Comparison of ENCODE assay signal across 8 mouse cellular contexts in genomic region chr11:32642899-32643886, GRCm38 (mm10). TPM values are rescaled to one million over a fixed set of nuclear protein-coding genes. Genes with fewer than 3 reads are reported as not detected.
DNase-seq lines count a peak whose midpoint lies in the region; ATAC-seq and TF ChIP-seq lines count a peak whose summit lies in the region.

No protein-coding gene starts in this region.

- peak overlapping the region; percentile 98 for H3K9ac ChIP-seq in heart, postnatal 0 days (replicated peaks; ENCODE audit: low read depth, low read length)
- H3K9ac ChIP-seq in liver, embryonic 15.5 days: peak overlapping the region; percentile 98

- intact Hi-C loops in left cerebral cortex, adult 2 months (cut with DNase I): loop anchor here (2.0 to 5.0 kb wide), 3 partner anchors 52 to 519 kb away; partner anchors contain the start of gene Npm1
- intact Hi-C loops in left cerebral cortex, postnatal 25 days (cut with DNase I): loop anchor here (5.0 to 10.0 kb wide), 3 partner anchors 49 to 502 kb away; partner anchors contain the start of gene Fgf18

- no peak for TF ChIP-seq EP300 in heart, postnatal 0 days (IDR thresholded peaks at IDR 0.05; ENCODE audit: low read depth)

- WGBS in embryonic facial prominence, embryonic 10.5 days: under 1% methylated on average over 54 of the region's 54 CpGs
- WGBS in heart, postnatal 0 days: under 1% methylated on average over 50 of the region's 54 CpGs
- under 1% methylated on average over 53 of the region's 54 CpGs for WGBS in liver, embryonic 15.5 days (ENCODE audit: insufficient replicate concordance)

- no peaks in the 10 kb centered on the region for H3K27me3 ChIP-seq in embryonic facial prominence, embryonic 10.5 days (replicated peaks; ENCODE audit: low read depth, poor library complexity, severe bottlenecking)
- no peaks in the 10 kb centered on the region for H3K27me3 ChIP-seq in heart, postnatal 0 days (ENCODE audit: control insufficient read depth, insufficient read depth, low read length)
- no peaks in the 10 kb centered on the region for H3K27me3 ChIP-seq in liver, embryonic 15.5 days

- H3K36me3 ChIP-seq in embryonic facial prominence, embryonic 10.5 days (replicated peaks): no peaks in the 10 kb centered on the region
- H3K36me3 ChIP-seq in heart, postnatal 0 days (replicated peaks; ENCODE audit: control insufficient read depth, insufficient read depth, low read length): no peaks in the 10 kb centered on the region
- H3K36me3 ChIP-seq in liver, embryonic 15.5 days (replicated peaks): no peaks in the 10 kb centered on the region

- peak overlapping the region; percentile 96 for H3K27ac ChIP-seq in left cerebral cortex, adult 2 months
- H3K27ac ChIP-seq in embryonic facial prominence, embryonic 10.5 days (replicated peaks): peak overlapping the region; percentile 98
- peak overlapping the region; percentile 99 for H3K27ac ChIP-seq in heart, postnatal 0 days (ENCODE audit: low read depth)
- H3K27ac ChIP-seq in liver, embryonic 15.5 days (replicated peaks): peak overlapping the region; percentile 96

- H3K4me3 ChIP-seq in left cerebral cortex, adult 2 months: peak overlapping the region; percentile 61
- peak overlapping the region; percentile 100 for H3K4me3 ChIP-seq in embryonic facial prominence, embryonic 10.5 days
- H3K4me3 ChIP-seq in heart, postnatal 0 days (ENCODE audit: low read depth, low read length): peak overlapping the region; percentile 98
- peak overlapping the region; percentile 98 for H3K4me3 ChIP-seq in liver, embryonic 15.5 days (replicated peaks)

- ATAC-seq in heart, postnatal 0 days (ENCODE audit: insufficient read depth, low read depth): peak; percentile 65
- ATAC-seq in liver, embryonic 15.5 days (ENCODE audit: insufficient read depth): peak; percentile 40
- no peak for ATAC-seq in granulocyte monocyte progenitor cell, adult 5-6 weeks (replicated peaks; ENCODE audit: poor library complexity, severe bottlenecking)

- no peak for TF ChIP-seq CTCF in left cerebral cortex, adult 2 months (IDR thresholded peaks at IDR 0.05)
- no peak for TF ChIP-seq CTCF in heart, postnatal 0 days (IDR thresholded peaks at IDR 0.05; ENCODE audit: low read depth)

- H3K4me1 ChIP-seq in embryonic facial prominence, embryonic 10.5 days: peaks cover 33% of the 10 kb centered on the region
- H3K4me1 ChIP-seq in heart, postnatal 0 days (ENCODE audit: control insufficient read depth, insufficient read depth): peaks cover 32% of the 10 kb centered on the region
- peaks cover 59% of the 10 kb centered on the region for H3K4me1 ChIP-seq in liver, embryonic 15.5 days (replicated peaks)

- H3K4me2 ChIP-seq in heart, postnatal 0 days (ENCODE audit: low read depth, low read length): peak overlapping the region; percentile 95
- peak overlapping the region; percentile 87 for H3K4me2 ChIP-seq in liver, embryonic 15.5 days

- DNase-seq in left cerebral cortex, adult 2 months (ENCODE audit: extremely low spot score in 1 of 2, low spot score in 2 of 2): no peak
- DNase-seq in left cerebral cortex, postnatal 25 days (ENCODE audit: low spot score in 2 of 2): no peak
- DNase-seq in adipocyte (ENCODE audit: low spot score): peak; percentile 39
- DNase-seq in embryonic facial prominence, embryonic 10.5 days (ENCODE audit: low spot score): no peak
- peak; percentile 51 for DNase-seq in heart, postnatal 0 days (ENCODE audit: low spot score)
- DNase-seq in spleen, postnatal 36 days (ENCODE audit: low spot score in 2 of 2): peak; percentile 39 to 42

- no peaks in the 10 kb centered on the region for H3K9me3 ChIP-seq in embryonic facial prominence, embryonic 10.5 days
- no peaks in the 10 kb centered on the region for H3K9me3 ChIP-seq in heart, postnatal 0 days (replicated peaks; ENCODE audit: control insufficient read depth, low read length)
- H3K9me3 ChIP-seq in liver, embryonic 15.5 days (replicated peaks): no peaks in the 10 kb centered on the region

RNA-seq across cellular contexts. Expression of gene Fbxw11, which starts 0.7 kb away (rescaled TPM):
- 100 to 1,000 TPM; 122 to 125 TPM for total RNA-seq in left cerebral cortex, adult 2 months (2021)
- total RNA-seq in left cerebral cortex, postnatal 25 days (2021): 100 to 1,000 TPM; 120 to 127 TPM
- polyA plus RNA-seq in embryonic facial prominence, embryonic 10.5 days (2016; fragmentation: Nextera tagmentation; extraction: Ambion mirVana): 88.8 and 93.2 TPM in 2 replicates
- total RNA-seq in heart, postnatal 0 days (2014; rRNA removed; ENCODE audit: low replicate concordance): 58.3 and 80.4 TPM in 2 replicates
- 40.5 and 45.9 TPM in 2 replicates for polyA plus RNA-seq in heart, postnatal 0 days (2015; fragmentation: Nextera tagmentation; extraction: Ambion mirVana)
- 19.1 and 19.5 TPM in 2 replicates for polyA plus RNA-seq in liver, embryonic 15.5 days (2015; fragmentation: Nextera tagmentation; extraction: Ambion mirVana)
- 35.4 and 46.8 TPM in 2 replicates for total RNA-seq in granulocyte monocyte progenitor cell, adult 5-6 weeks (2014; fragmentation: Nextera tagmentation)
- 60.4 and 62.0 TPM in 2 replicates for total RNA-seq in granulocyte monocyte progenitor cell, adult 5-6 weeks (2017)

Comparison
In these comparisons a context has a peak if more than half of its experiments do, and no peak if none do; other contexts are left out.
1. DNase-seq: peak in adipocyte (single experiment), heart, postnatal 0 days (single experiment) and spleen, postnatal 36 days (2 of 2); none in left cerebral cortex, adult 2 months (0 of 2), left cerebral cortex, postnatal 25 days (0 of 2) and embryonic facial prominence, embryonic 10.5 days (single experiment).
2. Peak in every context shown above with its lines, with median percentiles within 50 percentile points of each other: H3K27ac ChIP-seq and H3K4me3 ChIP-seq.